Mouse (Mus musculus): ENCODE measurements around the gene Tnrc6c. TPM values are rescaled to one million over a fixed set of nuclear protein-coding genes. Genes with fewer than 3 reads are reported as not detected.

The Tnrc6c gene
- polyA plus RNA-seq, 1 experiment from 2014 or later, result 8.9 TPM

- DNase-seq (ENCODE audit: low spot score) (peak; percentile 99), ATAC-seq (peak; percentile 75)
- H3K9me3 ChIP-seq (ENCODE audit: low read length), result no peaks in the 10 kb centered on the region
- peak overlapping the region; percentile 87 for H3K4me2 ChIP-seq (replicated peaks; ENCODE audit: low read depth, low read length)
- H3K36me3 ChIP-seq (ENCODE audit: insufficient read depth, low read length), result no peaks in the 10 kb centered on the region
- no peaks in the 10 kb centered on the region for H3K27me3 ChIP-seq (replicated peaks; ENCODE audit: insufficient read depth, low read length)
- 2% methylated on average over 19 of the region's 19 CpGs for WGBS
- H3K4me1 ChIP-seq (ENCODE audit: insufficient read depth, low read depth, low read length), result peaks cover 30% of the 10 kb centered on the region; the same call in 1 of the 2 replicates
- TF ChIP-seq EP300 (IDR thresholded peaks at IDR 0.05), result peak; percentile 64; the same call in 1 of the 2 replicates
- peak; percentile 53 for TF ChIP-seq CTCF (IDR thresholded peaks at IDR 0.05)
- H3K27ac ChIP-seq (ENCODE audit: low read length), result peak overlapping the region; percentile 98
- H3K4me3 ChIP-seq (ENCODE audit: low read depth, low read length), result peak overlapping the region; percentile 57
- H3K9ac ChIP-seq (replicated peaks; ENCODE audit: low read depth), result peak overlapping the region; percentile 75
Observed at GRCm38 (mm10) chr11:117780582-117781111, 126.6 kb downstream of the Tnrc6c start.

- peaks cover 30% of the 10 kb centered on the region; the same call in 1 of the 2 replicates for H3K4me1 ChIP-seq (ENCODE audit: insufficient read depth, low read depth, low read length)
- H3K9ac ChIP-seq (replicated peaks; ENCODE audit: low read depth), result peak overlapping the region; percentile 36
- no peaks in the 10 kb centered on the region for H3K27me3 ChIP-seq (replicated peaks; ENCODE audit: insufficient read depth, low read length)
- ATAC-seq (peak; percentile 29), DNase-seq (ENCODE audit: low spot score) (peak; percentile 92)
- H3K4me2 ChIP-seq (replicated peaks; ENCODE audit: low read depth, low read length), result peak overlapping the region; percentile 87
- TF ChIP-seq EP300 (IDR thresholded peaks at IDR 0.05), result peak; percentile 38; the same call in 1 of the 2 replicates
- no peak for TF ChIP-seq CTCF (IDR thresholded peaks at IDR 0.05)
- 6% methylated on average over 18 of the region's 18 CpGs for WGBS
- no peaks in the 10 kb centered on the region for H3K36me3 ChIP-seq (ENCODE audit: insufficient read depth, low read length)
- H3K27ac ChIP-seq (ENCODE audit: low read length), result peak overlapping the region; percentile 98
- peak overlapping the region; percentile 57 for H3K4me3 ChIP-seq (ENCODE audit: low read depth, low read length)
- no peaks in the 10 kb centered on the region for H3K9me3 ChIP-seq (ENCODE audit: low read length)
Observed at GRCm38 (mm10) chr11:117781199-117781821, 127.2 kb downstream of the Tnrc6c start.

- DNase-seq (ENCODE audit: low spot score), result peak; percentile 64
Observed at GRCm38 (mm10) chr11:117781993-117782704, 128.1 kb downstream of the Tnrc6c start, which contains the start of the genes Tmc8 and Tmc6. Tmc8 (plus strand) TSS chr11:117782076. Tmc6 (minus strand) TSS chr11:117782198.

GRCm38 (mm10) chr11:117782705-117783034, 128.6 kb downstream of the Tnrc6c start:
- Histone ChIP-seq H3K4me1 (ENCODE audit: insufficient read depth, low read depth, low read length) (peaks cover 30% of the 10 kb centered on the region; the same call in 1 of the 2 replicates), H3K27me3 (replicated peaks; ENCODE audit: insufficient read depth, low read length) (no peaks in the 10 kb centered on the region), H3K36me3 (ENCODE audit: insufficient read depth, low read length) (no peaks in the 10 kb centered on the region), H3K4me2 (replicated peaks; ENCODE audit: low read depth, low read length) (peak overlapping the region; percentile 87), H3K27ac (ENCODE audit: low read length) (peak overlapping the region; percentile 98), H3K9ac (replicated peaks; ENCODE audit: low read depth) (peak overlapping the region; percentile 48), H3K4me3 (ENCODE audit: low read depth, low read length) (peak overlapping the region; percentile 28; the same call in 1 of the 2 replicates), H3K9me3 (ENCODE audit: low read length) (no peaks in the 10 kb centered on the region)
- DNase-seq (ENCODE audit: low spot score) (no peak), ATAC-seq (no peak)
- WGBS, result 47% methylated on average over 9 of the region's 9 CpGs
- no peak for TF ChIP-seq CTCF (IDR thresholded peaks at IDR 0.05)
- no peak for TF ChIP-seq EP300 (IDR thresholded peaks at IDR 0.05)

More at GRCm38 (mm10) chr11:117781993-117782704, 128.1 kb downstream of the Tnrc6c start, which contains the start of the genes Tmc8 and Tmc6:
- TF ChIP-seq CTCF (IDR thresholded peaks at IDR 0.05), result no peak
- no peak for TF ChIP-seq EP300 (IDR thresholded peaks at IDR 0.05)
- Histone ChIP-seq H3K4me3 (ENCODE audit: low read depth, low read length) (peak within 1 kb of the TSS; percentile 57), H3K4me1 (ENCODE audit: insufficient read depth, low read depth, low read length) (peaks cover 30% of the 10 kb centered on the region; the same call in 1 of the 2 replicates), H3K4me2 (replicated peaks; ENCODE audit: low read depth, low read length) (peak within 1 kb of the TSS; percentile 87), H3K9ac (replicated peaks; ENCODE audit: low read depth) (peak within 1 kb of the TSS; percentile 48), H3K36me3 (ENCODE audit: insufficient read depth, low read length) (no peaks in the 10 kb centered on the region), H3K9me3 (ENCODE audit: low read length) (no peaks in the 10 kb centered on the region), H3K27me3 (replicated peaks; ENCODE audit: insufficient read depth, low read length) (no peaks in the 10 kb centered on the region), H3K27ac (ENCODE audit: low read length) (peak within 1 kb of the TSS; percentile 98)
- 36% methylated on average over 24 of the region's 24 CpGs for WGBS
- ATAC-seq, result peak; percentile 2; the same call in 1 of the 2 replicates

GRCm38 (mm10) chr11:117783089-117783488, 129.0 kb downstream of the Tnrc6c start:
- DNase-seq (ENCODE audit: low spot score), result peak; percentile 69
- no peak for ATAC-seq

More at GRCm38 (mm10) chr11:117783089-117783488, 129.0 kb downstream of the Tnrc6c start:
- no peaks in the 10 kb centered on the region for H3K27me3 ChIP-seq (replicated peaks; ENCODE audit: insufficient read depth, low read length)
- H3K4me1 ChIP-seq (ENCODE audit: insufficient read depth, low read depth, low read length), result peaks cover 30% of the 10 kb centered on the region; the same call in 1 of the 2 replicates
- peak; percentile 64 for TF ChIP-seq CTCF (IDR thresholded peaks at IDR 0.05)
- TF ChIP-seq EP300 (IDR thresholded peaks at IDR 0.05), result no peak
- peak overlapping the region; percentile 28; the same call in 1 of the 2 replicates for H3K4me3 ChIP-seq (ENCODE audit: low read depth, low read length)
- no peaks in the 10 kb centered on the region for H3K36me3 ChIP-seq (ENCODE audit: insufficient read depth, low read length)
- H3K27ac ChIP-seq (ENCODE audit: low read length), result peak overlapping the region; percentile 98
- peak overlapping the region; percentile 48 for H3K9ac ChIP-seq (replicated peaks; ENCODE audit: low read depth)
- H3K9me3 ChIP-seq (ENCODE audit: low read length), result no peaks in the 10 kb centered on the region
- WGBS, result 7% methylated on average over 30 of the region's 31 CpGs
- peak overlapping the region; percentile 87 for H3K4me2 ChIP-seq (replicated peaks; ENCODE audit: low read depth, low read length)

Data from lung, postnatal 0 days (tissue).